Mouse (Mus musculus) thymus, postnatal 4 days (tissue): Measurements from ENCODE around the gene Fabp6.

Source experiments
- DNase-seq: peaks from one replicate; pipeline ENCODE4 v3.0.0; 2021

Gene Fabp6

DNA sequence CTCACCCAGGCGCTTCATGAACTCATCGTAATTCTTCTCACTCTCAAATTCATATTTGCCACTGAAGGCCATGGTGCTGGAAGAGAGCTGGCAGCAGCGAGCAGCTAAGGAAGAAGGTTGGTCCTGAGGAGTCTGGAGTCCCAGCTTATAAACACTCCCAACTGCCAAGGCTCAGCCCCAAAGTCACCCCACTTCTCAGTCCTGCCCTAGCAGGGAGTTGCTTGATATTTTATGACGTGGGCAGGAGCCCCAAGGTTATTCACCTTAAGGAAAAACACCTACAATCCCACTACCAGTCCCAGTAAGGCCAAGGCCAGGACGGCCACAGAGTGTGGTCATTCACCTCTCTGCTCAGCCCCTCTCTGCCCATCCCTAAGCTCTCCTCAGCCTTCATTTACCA, at the start of gene Fabp6:
Gene Fabp6 (minus strand): TSS at position 101 of the 400 bp plus-strand sequence.
- no peak for DNase-seq

DNA sequence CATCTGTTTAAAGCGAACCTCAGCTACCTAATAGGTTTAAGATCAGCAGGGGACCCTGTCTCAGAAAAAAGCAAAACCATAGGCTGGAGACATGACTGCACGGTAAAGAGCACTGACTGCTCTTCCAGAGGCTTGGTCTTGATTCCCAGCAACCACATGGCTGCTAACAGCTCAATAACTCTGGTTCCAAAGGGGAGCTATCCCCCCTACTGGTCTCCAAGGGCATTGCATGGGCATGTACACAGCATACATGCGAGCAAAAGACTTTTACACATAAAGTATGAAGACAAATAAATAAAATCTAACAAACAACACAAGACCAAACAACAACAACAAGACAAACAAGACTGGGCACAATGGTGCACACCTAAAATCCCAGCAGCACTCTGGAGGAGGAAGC, 43.9 kb upstream of the Fabp6 start:
- DNase-seq = peak; percentile 56

DNA sequence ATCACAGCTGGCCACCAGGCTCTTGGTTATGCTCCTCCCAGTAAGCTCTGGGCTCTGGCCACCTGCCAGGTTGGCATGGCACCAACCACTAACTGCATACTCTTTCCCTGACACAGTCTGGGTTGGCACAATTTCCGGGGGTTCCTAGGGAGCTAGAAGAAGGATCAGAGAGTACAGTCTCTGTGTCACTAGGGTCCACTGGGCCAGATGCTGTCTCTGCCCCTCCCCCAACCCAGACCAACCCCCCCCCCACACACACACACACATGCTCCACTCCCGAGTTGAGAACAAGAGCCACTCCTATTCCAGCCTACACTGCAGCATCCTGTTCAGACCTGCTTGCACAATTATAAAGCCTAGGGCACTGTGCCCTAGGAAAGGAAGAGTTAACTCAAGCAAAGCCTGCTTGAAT, 41.8 kb upstream of the Fabp6 start:
- no peak for DNase-seq

DNA sequence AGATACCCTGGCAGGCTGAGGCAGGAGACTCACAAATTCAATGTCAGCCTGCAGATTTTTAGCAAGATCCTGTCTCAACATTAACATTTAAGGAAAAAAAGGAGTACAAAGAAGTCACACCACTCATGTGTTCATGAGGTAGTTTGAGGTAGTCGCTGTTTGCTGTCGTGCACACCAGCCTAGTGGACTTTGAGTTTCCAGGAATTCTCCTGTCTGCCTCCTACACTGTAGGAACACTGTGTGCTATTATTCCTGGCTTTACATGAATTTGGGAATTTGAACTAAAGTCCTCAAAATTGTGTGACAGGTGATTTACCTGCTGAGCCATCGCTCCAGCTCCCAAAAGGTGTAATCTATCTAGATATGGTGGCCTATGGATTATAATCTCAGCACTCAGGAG, 37.1 kb upstream of the Fabp6 start:
- no peak for DNase-seq

GRCm38 (mm10) chr11:43636761-43637160, 35.4 kb upstream of the Fabp6 start:
- no peak for DNase-seq

DNA sequence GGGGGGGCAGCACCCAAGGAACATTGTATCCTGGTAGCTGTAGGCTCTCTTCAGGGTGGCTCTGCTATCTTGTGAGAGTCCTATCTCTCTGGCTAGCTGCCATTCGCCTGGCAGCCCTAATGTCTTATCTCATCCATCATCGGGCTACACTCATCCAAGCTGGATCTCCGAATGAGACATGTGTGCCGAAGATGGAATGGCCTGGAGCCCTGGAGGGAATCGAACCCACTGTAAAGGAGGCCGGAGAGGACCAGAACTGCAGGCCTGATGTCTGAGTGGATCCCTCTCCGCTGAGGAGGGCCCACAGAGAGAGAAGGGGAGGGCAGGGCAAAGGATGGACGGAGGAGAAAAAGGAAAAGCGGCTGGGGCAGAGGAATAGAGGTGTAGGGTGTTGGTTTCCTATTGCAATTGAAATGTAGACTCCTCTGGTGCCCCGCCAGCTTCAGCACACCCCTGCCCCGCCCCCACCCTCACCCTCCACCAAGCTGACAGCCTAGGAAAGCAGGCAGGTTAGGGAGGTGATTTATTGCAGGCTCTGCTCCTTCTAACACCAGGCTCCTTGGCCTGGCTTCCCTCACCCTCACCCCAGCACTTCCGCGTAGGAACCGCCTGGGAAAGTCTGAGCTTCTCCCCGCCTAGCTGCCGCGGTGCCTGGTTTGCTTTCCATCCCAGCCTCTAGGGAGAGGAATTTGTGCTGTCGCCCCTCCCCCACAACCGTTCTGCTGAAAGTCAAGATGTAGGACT, 32.5 kb upstream of the Fabp6 start:
- DNase-seq = peak; percentile 33

DNA sequence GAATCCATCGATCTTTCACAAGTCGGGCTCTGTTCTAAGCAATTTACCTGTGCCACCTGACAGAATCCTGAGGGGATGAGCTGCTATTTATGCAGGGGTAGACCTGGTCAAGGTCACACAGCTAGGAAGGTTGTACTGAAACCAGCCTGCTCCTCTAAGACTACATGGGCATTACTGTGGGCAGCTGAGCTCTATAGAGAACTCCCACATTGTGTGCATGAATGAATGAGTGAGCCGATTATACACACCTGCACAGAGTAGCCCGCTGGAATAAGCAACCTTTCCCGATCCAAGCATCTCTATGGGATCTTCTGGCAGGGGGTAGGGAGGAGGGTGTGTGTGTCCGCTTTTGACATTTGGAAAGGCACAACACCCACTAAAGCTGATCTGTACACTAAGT, 31.8 kb upstream of the Fabp6 start:
- DNase-seq = no peak

- no peak for DNase-seq
Measured at GRCm38 (mm10) chr11:43632566-43632965, 31.2 kb upstream of the Fabp6 start.

- no peak for DNase-seq
Measured at GRCm38 (mm10) chr11:43631645-43632044, 30.3 kb upstream of the Fabp6 start.

DNA sequence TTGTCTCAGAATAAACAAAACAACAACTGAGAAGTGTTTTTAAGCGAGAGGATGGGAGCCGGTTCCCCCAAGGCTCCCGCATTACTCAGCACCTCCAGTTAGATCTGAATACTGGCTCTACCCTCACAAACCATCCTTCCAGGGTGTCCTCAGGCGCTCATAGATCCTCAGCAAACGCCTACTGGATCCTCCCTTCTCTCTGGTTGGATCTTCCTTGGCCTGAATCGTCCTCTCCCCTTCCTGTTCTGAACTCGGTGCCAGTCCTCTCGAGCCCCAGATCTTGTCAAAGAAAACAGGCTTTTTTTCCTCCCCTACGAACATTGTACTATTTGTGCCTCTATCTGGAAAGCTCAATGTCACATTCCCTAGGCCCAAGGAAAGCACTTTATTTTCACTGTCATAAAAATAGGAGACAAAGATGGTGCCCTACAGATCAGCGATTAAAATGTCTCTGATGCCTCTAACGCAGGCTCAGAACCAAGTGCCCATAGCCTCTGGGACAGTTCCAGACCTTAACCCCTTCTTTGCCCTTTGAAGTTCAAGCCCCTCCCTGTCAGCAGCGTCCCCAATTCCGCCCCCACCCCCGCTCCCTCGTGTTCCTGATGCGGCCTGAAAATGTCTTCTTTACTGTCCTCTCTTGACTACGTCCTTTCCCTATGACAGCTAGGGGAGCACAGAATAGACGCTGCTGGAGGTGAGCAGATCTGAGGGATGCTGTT, 25.7 kb upstream of the Fabp6 start:
- no peak for DNase-seq

DNA sequence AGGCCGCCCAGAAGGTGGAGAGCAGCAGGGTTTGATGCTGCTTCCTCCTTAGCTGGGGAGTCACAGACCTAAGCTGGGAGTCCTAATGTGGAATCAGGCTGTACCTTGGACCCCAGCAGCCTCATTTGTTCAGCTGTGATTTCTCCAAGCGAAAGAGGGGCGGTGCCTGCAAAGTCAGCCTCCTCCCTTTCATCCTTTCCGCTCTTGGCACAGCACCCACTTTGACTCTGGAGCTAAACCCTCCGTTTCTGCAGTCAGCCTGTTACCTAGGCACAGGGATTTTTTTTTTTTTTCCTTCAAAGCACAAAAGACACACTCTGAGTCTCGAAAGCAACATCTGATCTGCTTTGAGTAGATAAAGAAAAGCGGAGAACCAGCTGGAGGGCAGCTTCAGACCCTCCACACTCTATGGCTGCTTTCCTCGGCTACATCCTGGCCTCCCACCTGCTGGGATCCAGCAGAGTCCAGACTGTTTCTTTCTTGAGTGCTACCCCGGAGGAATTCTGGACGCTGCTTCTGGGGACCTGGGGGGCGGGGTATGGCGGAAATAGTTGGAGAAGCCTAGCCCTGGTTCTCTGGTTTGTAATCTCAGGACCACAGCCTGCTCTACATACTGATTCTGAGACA, 25.1 kb upstream of the Fabp6 start:
- peak; percentile 15 for DNase-seq

DNA sequence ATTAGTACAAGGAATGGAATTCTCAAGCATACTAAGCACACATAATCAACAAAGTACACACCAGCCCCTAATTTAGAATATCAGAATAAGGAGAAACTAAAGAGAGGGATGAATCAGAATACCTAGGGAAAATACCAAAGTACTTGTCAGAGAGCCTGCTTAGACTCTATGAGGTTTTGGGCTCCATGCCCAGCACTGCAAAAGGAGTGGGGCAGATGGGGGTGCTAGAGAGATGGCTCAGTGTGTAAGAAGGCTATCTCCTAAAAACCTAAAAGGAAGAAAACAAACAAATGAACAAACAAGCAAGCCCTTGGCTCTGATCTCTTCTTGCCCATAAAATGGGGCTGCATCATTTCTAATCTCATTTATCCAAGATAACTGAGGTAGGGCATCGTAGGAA, 23.0 kb upstream of the Fabp6 start:
- DNase-seq = no peak

GRCm38 (mm10) chr11:43621769-43622168, 20.4 kb upstream of the Fabp6 start:
- DNase-seq = no peak

- no peak for DNase-seq
Measured at GRCm38 (mm10) chr11:43618403-43618802, 17.1 kb upstream of the Fabp6 start.

- DNase-seq = no peak
Measured at GRCm38 (mm10) chr11:43617924-43618323, 16.6 kb upstream of the Fabp6 start.

DNA sequence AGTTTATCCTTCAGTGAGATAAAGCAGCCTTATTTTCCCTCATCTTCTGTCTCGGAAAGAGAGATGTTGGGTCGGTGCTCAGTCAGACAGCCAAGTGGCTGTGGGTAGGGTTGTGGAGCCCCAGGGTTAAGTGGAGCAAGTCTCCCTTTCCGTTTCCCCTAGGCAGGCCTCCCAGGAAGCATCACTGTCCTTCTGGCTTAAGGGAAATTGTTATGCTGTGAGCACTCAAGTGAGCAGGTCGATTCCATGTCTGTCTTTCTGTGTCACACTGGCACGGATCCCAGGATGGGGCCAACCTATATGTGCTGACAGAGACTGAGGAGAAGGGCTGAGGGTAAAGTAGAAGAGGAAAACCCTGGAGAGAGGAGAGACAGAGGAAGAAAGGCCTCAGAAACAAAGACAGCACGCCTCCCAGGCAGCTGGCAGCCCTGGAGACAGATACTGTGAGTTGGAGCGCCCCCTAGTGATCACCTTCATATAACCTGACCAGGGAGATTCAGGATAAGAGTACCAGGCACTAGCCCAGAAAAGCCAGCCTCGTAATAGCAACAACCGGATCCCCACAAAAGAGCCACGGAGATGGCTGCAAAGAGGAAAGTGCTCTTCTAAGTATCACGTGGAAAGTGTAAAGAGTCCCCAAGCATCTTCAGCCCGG, 11.6 kb upstream of the Fabp6 start:
- peak; percentile 85 for DNase-seq

DNA sequence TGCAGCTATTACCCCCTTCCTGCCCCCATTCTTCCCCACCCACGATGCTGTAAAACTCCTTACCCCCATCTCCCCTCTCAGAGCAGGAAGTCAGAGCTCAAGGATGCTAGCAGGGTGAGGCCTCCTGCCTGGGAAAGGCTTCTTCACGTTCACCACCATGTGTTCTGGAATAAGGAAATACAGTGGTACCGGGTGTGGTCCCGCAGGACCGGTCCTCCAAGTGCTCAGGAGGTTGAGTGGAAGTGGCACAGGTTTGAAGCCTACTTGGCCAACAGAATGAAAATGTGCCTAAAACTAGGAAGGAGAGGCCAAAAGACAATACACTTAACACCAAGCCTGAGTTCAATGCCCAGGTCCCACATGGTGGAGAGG, 9.3 kb upstream of the Fabp6 start:
- DNase-seq = no peak

DNA sequence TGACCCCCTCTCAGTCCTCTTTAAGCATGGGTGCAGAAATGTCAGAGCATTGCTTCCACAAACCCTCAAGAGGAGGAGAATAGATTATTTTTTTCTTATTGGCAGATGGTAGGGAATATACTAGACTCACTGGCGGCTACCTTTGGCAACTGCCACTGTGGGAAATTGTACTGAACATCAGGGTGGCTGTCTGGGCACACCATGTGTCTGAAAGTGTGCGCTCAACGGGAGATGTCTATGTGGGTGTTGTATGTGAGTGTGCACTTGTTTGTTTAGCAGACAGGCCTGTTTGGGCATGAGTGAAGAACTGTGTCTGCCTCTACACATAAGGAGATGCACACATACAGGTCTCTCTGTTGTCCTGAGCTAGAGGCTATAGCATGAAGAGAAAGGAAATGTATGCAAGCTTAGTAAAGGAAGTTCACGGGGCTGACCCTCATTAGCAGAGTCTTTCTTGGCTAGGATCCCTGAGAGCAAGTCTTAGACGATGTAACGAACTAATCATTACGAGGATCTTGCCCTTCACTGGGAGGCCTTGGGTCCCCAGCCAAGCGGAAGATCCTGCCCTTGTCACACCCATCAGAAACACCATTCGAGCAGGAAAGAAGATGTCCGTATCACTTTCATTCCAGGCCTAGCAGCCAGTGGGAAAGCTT, 8.8 kb upstream of the Fabp6 start:
- DNase-seq = no peak

DNA sequence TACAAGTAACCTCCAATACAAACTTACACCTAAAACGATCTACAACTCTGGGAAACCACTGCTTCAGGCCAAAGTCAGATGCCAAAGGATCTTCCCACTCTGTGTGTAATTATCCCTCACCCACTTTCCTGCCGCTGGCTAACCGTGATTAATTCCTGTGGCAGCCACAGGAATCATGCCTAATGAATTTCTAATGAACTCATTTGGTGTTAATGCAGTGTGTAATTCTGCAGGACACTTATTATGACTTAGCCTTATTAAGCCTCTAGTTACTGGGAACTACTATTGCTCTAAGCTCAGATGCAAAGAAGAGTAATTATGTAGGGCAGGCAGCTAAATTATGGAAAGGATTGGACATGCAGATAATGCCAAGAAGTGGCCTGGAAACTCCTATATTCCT, 7.1 kb upstream of the Fabp6 start:
- no peak for DNase-seq

DNA sequence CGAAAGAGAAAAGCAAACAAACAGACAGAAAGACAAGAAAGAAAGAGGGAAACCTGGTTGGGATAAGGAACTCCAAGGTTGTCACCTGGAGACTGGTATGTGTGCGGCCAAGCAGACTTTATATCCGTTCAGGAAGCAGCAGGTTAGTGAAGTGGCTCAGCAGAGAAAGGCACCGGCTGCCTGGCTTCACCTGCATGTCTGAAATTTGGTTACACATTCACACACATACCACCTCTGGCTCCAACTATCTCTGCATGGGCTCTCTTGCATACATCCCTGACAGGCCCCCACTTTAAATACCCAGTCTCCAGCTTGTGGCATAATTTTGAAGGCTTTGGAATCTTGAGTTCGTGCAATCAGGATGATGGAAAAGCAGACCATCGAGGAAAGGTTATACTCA, 4.5 kb upstream of the Fabp6 start:
- no peak for DNase-seq

- DNase-seq = no peak
Measured at GRCm38 (mm10) chr11:43604891-43605290, 3.6 kb upstream of the Fabp6 start.

DNA sequence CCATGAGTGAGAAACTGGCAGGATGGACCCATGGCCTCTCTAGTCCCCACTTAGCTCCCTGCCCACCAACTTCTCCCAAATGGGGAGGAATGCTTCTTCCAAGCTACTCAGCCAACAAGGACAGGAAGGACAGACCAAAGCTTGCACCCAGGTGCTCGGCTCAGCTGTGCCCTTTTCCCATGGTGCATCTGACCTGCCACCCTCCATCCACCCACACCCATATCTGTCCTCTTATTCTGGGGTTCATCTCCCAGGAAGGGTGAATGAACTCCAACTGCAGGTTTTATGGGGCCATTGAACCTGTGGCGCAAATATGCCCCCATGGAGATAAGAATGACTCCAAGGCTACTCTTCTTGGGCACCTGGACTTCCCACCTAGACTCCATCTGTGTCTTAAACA, 2.9 kb upstream of the Fabp6 start:
- DNase-seq = no peak

DNA sequence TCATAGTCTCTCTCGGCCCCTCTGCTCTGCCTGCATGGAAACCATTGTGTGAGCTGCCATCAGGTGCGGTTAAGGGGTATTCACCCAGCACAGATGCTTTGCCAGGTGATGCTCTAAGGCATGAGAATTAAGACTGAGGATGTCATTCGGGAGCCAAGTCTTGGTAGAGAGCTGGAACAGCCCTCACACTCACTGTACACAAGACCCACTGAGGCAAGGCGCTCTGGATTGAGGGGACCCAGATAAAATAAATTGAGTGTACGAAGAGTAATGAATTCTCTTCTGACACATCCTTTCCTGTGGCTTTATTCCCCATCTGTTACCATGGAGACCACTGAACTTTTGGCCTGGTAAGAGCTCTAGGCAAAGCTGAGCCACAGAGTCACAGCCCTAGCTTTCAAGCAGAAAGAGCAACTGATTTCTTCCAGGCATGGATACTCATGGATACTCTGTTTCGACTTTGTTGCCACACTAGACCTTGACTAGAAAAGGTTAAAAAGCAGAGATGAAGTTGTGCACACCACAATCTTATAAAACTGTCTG, 11.7 kb downstream of the Fabp6 start:
- DNase-seq = no peak
